Mouse (Mus musculus) brain, embryonic 18.5 days (tissue): ENCODE measurements at regions not wholly inside any gene's neighbourhood (a gene's known extent, or its start where the extent isn't known, plus 50 kb on each side); places are given as distances from the start of the nearest gene placed in this dataset.

Experiments
- DNase-seq: peaks from one replicate; pipeline ENCODE4 v3.0.0-alpha.2; 2012; ENCODE audit warnings: low read depth, low spot score

GRCm38 (mm10) chr16:83698181-83698580 lies 816.7 kb upstream of the A730009L09Rik start:
- DNase-seq: peak; percentile 58

- no peak for DNase-seq
Measured at GRCm38 (mm10) chr16:83702659-83703058, 812.3 kb upstream of the A730009L09Rik start.
